Mouse (Mus musculus) heart, postnatal 25 days (tissue): ENCODE results near the gene Immt. TPM values are rescaled to one million over a fixed set of nuclear protein-coding genes. Genes with fewer than 3 reads are reported as not detected.

Experiments
- total RNA-seq, 2 experiments: library from RNA; stranded (reverse); gene quantifications; 2 replicates each; pipeline ENCODE4 v1.2.3; 2021

Immt gene
- total RNA-seq, 2 experiments from 2014 or later, result 613 to 617 TPM

Other genes with a start within 250 kb of the Immt start
- 10 to 100 TPM; 16.4 to 20.9 TPM for gene Kdm3a, start 198.3 kb upstream of the Immt start, total RNA-seq
- 10 to 100 TPM; 15.0 to 16.6 TPM for gene Reep1, start 123.8 kb upstream of the Immt start, total RNA-seq
- 10 to 100 TPM; 54.6 to 58.2 TPM for gene Mrpl35, start 4.4 kb upstream of the Immt start, total RNA-seq
- gene Ptcd3, start 77.4 kb downstream of the Immt start, total RNA-seq, result 100 to 1,000 TPM; 128 to 129 TPM
- gene Polr1a, start 77.7 kb downstream of the Immt start, total RNA-seq, result 10 to 100 TPM; 41.9 TPM